Mouse (Mus musculus): Measurements from ENCODE around the gene Ifngr1. TPM values are rescaled to one million over a fixed set of nuclear protein-coding genes. Genes with fewer than 3 reads are reported as not detected.
A peak's percentile ranks its signal among the peaks of the same experiment; 100 is the strongest.

Gene Ifngr1
- total RNA-seq, 2 experiments from 2014 or later, result 25.4 to 31.8 TPM

DNA sequence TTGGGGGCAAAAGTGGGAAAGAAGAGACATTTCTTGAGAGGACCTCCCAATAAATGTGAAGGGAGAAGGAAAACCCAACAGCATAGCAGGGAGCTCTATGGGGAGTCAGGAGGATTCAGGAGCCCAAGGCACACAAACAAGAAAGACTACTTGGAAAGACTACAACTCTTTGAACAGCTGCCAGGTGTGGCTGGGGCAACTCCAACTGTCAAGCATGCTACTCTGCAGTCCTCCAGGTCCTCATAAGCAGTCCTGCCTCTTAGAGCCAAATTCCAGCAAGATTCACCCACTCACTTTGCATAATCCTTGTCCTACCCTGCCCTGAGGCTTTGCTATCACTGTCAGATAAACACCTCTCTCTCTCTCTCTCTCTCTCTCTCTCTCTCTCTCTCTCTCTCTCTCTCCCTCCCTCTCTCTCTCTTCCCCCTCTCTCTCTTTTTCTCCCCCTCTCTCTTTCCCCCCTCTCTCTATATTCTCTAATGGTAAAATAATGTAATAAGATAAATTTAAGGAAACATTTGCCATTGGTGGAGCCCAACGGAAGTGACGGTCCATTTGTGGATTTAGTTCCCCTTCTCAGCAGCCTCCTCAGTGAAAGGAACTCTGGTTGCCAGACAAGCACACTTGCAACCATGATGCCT, 29.8 kb downstream of the Ifngr1 start, which contains the start of gene Il22ra2:
Il22ra2 (plus strand) TSS at position 591 of the 641 bp plus-strand sequence.
- H3K27ac ChIP-seq, result no peak within 1 kb of the TSS
- intact Hi-C loops (cut with DNase I), result no loop called here
- DNase-seq, result no peak
- H3K4me3 ChIP-seq, result no peak within 1 kb of the TSS
- no peak for TF ChIP-seq CTCF (IDR thresholded peaks at IDR 0.05)

DNA sequence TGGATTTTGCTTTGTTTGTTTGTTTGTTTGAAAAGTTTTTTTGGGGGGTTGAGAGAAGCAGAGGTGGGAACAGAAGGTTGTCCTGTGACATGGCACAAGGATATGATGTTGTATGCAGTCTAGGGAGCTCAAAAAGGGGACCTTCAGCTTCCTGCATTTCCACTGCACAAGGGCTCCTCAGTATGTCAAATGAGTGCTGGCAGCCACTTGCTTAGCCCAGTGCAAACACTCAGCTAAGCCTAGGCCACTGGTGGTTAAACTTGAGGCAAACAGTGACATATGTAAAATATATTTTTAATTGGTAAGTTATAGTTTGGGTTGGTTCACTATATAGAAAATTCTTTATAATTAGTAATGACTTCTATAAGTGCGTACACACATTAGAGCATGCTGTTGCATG, 32.9 kb downstream of the Ifngr1 start:
- no peak overlapping the region for H3K4me3 ChIP-seq
- intact Hi-C loops (cut with DNase I), result no loop called here
- no peak overlapping the region for H3K27ac ChIP-seq
- TF ChIP-seq CTCF (IDR thresholded peaks at IDR 0.05), result no peak
- no peak for DNase-seq

DNA sequence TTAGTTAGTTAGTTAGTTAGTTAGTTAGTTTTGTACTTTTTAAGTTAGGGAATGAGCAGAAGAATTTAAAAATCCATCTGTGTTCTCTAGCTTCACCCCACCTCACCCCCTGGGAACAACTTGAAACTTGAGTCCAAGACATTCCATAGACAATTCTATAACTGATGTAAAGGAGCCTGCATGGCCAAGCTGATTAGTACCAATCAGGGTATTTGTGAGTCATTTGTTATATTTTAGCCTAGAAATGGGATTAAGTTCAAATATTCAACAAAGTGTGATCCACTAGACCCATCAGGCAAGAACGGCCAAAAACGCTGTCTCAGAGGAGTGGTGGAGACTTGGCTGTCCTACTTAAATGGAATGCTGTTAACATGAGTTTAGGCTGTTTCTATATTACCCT, 35.6 kb downstream of the Ifngr1 start:
- H3K4me3 ChIP-seq, result no peak overlapping the region
- peak overlapping the region; percentile 60 for H3K27ac ChIP-seq
- DNase-seq, result no peak
- intact Hi-C loops (cut with DNase I), result no loop called here
- no peak for TF ChIP-seq CTCF (IDR thresholded peaks at IDR 0.05)

DNA sequence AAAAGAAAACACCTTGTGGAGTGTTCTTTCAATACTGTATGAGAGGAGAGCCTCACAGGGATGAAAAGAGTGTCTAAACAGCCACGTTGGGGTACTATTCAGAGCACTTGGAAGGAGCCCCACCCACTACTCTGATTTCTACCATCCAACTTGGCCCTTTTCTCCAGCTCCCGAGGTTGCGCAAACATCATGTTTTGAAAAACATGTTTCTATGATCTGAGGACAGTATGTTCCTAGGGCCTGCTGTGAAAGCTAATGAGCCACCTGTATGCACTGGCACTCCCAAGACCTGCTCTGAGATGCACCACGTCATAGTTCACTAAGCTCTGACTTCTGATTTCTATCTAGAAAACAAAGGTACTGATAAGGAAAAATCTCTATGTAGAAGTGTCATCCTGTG, 36.0 kb downstream of the Ifngr1 start:
- Histone ChIP-seq H3K4me3 (no peak overlapping the region), H3K27ac (peak overlapping the region; percentile 60)
- DNase-seq, result peak; percentile 52
- intact Hi-C loops (cut with DNase I), result no loop called here
- TF ChIP-seq CTCF (IDR thresholded peaks at IDR 0.05), result no peak

DNA sequence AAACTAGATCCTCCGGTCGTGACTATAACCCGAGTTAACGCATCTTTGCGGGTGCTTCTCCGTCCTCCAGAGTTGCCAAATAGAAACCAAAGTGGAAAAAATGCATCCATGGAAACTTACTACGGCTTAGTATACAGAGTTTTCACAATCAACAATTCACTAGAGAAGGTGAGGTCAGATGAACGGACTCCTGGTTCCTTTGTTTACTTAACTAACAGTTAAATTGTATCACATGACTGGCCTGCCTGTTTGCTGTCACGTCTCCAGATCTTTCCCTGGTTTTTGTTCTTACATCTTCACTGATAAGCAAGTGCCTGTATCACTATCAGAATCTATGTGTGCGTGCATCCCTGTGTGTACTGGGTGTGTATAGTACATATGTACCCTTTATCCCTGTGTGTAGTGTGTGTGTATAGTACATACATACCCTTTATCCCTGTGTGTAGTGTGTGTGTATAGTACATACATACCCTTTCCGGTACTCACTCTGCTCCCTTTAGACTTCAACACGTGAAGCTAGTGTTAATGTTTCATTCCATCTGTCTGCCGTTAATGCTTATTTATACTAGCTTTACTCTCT, 40.0 kb downstream of the Ifngr1 start:
- Histone ChIP-seq H3K4me3 (no peak overlapping the region), H3K27ac (no peak overlapping the region)
- intact Hi-C loops (cut with DNase I), result no loop called here
- DNase-seq, result no peak
- TF ChIP-seq CTCF (IDR thresholded peaks at IDR 0.05), result no peak

DNA sequence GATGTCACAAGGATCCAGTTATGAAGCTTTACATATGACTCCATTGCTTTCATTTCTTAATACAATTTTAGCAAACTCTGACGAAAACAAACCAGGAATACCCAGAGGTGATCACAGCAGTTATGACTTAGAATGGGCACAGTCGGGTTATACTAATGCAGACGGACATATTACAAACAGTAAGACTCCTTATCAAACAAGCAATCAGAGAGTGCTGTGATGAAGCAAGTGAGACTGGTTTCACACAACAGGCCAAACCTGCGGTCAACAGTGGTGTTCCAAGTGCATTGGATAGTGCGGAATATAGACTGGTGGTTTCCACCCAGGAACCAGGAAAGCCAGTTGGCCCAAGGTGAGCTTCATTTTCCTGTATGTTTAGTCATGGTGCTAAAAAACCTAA, 47.1 kb downstream of the Ifngr1 start:
- no peak for TF ChIP-seq CTCF (IDR thresholded peaks at IDR 0.05)
- DNase-seq, result no peak
- Histone ChIP-seq H3K27ac (no peak overlapping the region), H3K4me3 (no peak overlapping the region)
- intact Hi-C loops (cut with DNase I), result no loop called here

DNA sequence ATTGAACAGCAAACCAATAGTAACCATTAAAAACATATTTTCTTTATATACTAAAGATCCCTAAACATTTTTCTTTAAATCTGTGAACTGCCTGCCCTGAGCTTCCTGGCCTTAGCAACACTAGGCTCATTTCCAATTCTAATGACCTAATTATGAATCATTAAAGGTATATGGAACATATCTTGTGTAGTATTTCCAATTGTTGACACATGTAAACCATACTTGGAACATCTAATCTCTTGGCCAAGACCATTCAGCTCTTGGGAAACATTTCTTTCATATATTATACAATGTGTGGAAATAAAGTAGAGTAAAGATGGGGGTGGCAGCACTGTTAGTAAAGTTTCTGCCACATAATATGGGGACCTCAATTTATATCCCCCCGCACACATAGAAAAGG, 47.9 kb downstream of the Ifngr1 start:
- TF ChIP-seq CTCF (IDR thresholded peaks at IDR 0.05), result no peak
- intact Hi-C loops (cut with DNase I), result no loop called here
- no peak for DNase-seq
- Histone ChIP-seq H3K4me3 (no peak overlapping the region), H3K27ac (no peak overlapping the region)

DNA sequence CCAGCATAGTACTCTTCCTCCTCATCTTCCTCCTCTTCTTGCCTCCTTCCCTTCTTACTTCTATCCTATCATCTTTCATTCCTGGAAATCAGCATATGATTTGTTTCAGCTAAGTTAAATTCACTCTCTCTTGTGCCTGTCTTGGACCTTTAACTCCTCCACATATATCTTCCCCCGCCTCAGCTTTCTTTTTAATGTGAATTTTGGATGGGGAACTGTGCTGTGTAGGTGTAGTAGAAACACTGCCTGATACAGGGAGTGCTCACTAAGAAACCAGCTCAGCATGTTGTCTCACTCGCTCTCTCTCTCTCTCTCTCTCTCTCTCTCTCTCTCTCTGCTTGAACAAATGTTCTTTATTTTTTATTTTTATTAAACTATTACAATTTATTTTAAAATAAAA, 53.4 kb downstream of the Ifngr1 start:
- H3K4me3 ChIP-seq, result no peak overlapping the region
- no peak for DNase-seq
- intact Hi-C loops (cut with DNase I), result no loop called here
- TF ChIP-seq CTCF (IDR thresholded peaks at IDR 0.05), result no peak
- no peak overlapping the region for H3K27ac ChIP-seq

DNA sequence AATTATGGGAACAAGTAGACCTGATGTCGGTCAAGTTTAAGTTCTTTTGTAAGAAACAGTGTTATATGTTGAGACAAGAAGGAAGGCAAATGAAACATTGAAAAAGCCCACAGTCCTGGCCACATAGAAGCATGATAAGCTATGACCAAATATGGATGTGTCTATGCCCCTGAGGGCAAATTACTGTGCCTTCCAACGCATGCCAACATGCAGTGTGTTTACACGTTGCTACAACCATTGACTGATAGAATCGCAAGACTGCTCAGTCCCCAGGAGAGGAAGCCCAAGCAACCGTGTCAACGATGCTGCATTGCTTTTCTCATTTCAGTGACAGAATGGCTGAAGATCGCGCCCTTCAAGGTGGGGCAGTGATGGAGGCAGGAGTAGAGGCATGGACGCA, 65.7 kb downstream of the Ifngr1 start:
- Histone ChIP-seq H3K27ac (no peak overlapping the region), H3K4me3 (no peak overlapping the region)
- no peak for DNase-seq
- TF ChIP-seq CTCF (IDR thresholded peaks at IDR 0.05), result no peak
- intact Hi-C loops (cut with DNase I), result no loop called here

Other genes with a start within 250 kb of the Ifngr1 start
- not detected for gene Olig3, start 235.4 kb upstream of the Ifngr1 start, total RNA-seq (2021)
- gene Il22ra2, start 30.0 kb downstream of the Ifngr1 start, total RNA-seq (2021), result not detected
- gene Il20ra, start 120.6 kb downstream of the Ifngr1 start, total RNA-seq (2021), result not detected

All from gastrocnemius, adult 2 months (tissue).